Mouse (Mus musculus): ENCODE results near the gene Trmt10c.
"Not testable (repeated sequence)": the region's sequence is repeated elsewhere in the genome, so short reads cannot be mapped to it uniquely, and the experiment has no call there.

Trmt10c gene

GRCm38 (mm10) chr16:56048038-56048437, 10.4 kb upstream of the Trmt10c start, which contains the start of gene Senp7:
Gene Senp7, plus strand, starts transcription at chr16:56048338.
- DNase-seq (ENCODE audit: low spot score) = not testable (repeated sequence)

GRCm38 (mm10) chr16:56038090-56038489, 471 bp upstream of the Trmt10c start:
- no peak for DNase-seq (ENCODE audit: low spot score)

- DNase-seq (ENCODE audit: low spot score) = peak; percentile 2
Observed at GRCm38 (mm10) chr16:56036501-56036900, 1.1 kb downstream of the Trmt10c start.

- no peak for DNase-seq (ENCODE audit: low spot score)
Observed at GRCm38 (mm10) chr16:56034566-56034965, 3.1 kb downstream of the Trmt10c start.

GRCm38 (mm10) chr16:56029661-56030082, 7.9 kb downstream of the Trmt10c start, which contains the start of gene Pcnp:
Gene Pcnp, minus strand, starts transcription at chr16:56029739.
- peak; percentile 97 for DNase-seq (ENCODE audit: low spot score)

- peak; percentile 83 for DNase-seq (ENCODE audit: low spot score)
Observed at GRCm38 (mm10) chr16:56028722-56029551, 8.7 kb downstream of the Trmt10c start.

- DNase-seq (ENCODE audit: low spot score) = no peak
Observed at GRCm38 (mm10) chr16:56027854-56028629, 9.6 kb downstream of the Trmt10c start.

- no peak for DNase-seq (ENCODE audit: low spot score)
Observed at GRCm38 (mm10) chr16:56019660-56020059, 18.0 kb downstream of the Trmt10c start.

GRCm38 (mm10) chr16:56014076-56014475, 23.5 kb downstream of the Trmt10c start:
- DNase-seq (ENCODE audit: low spot score) = no peak

GRCm38 (mm10) chr16:56012789-56013743, 24.6 kb downstream of the Trmt10c start:
- no peak for DNase-seq (ENCODE audit: low spot score)

- no peak for DNase-seq (ENCODE audit: low spot score)
Observed at GRCm38 (mm10) chr16:56008862-56009261, 28.8 kb downstream of the Trmt10c start.

- no peak for DNase-seq (ENCODE audit: low spot score)
Observed at GRCm38 (mm10) chr16:56006798-56007197, 30.8 kb downstream of the Trmt10c start.

GRCm38 (mm10) chr16:55994235-55994634, 43.4 kb downstream of the Trmt10c start:
- no peak for DNase-seq (ENCODE audit: low spot score)

GRCm38 (mm10) chr16:55990311-55990710, 47.3 kb downstream of the Trmt10c start:
- no peak for DNase-seq (ENCODE audit: low spot score)

- no peak for DNase-seq (ENCODE audit: low spot score)
Observed at GRCm38 (mm10) chr16:55986001-55986400, 51.6 kb downstream of the Trmt10c start.
